Mouse (Mus musculus) heart, embryonic 11.5 days (tissue): ENCODE data around the gene Ucn. TPM values are rescaled to one million over a fixed set of nuclear protein-coding genes. Genes with fewer than 3 reads are reported as not detected.
A peak's percentile ranks its signal among the peaks of the same experiment; 100 is the strongest.

Experiments
- ATAC-seq: fragments of 200-750 bp; cut with Nextera tagmentation; replicated peaks from 2 replicates; pipeline ENCODE4 v1.8.0; 2017; ENCODE audit warnings: moderate library complexity; ENCODE audit not compliant: insufficient number of reproducible peaks, low FRiP score, low TSS enrichment
- H3K27ac ChIP-seq: fragments of 300-500 bp; sonication (generic); 2 replicates; pipeline ENCODE4 v1.5.1; 2014; ENCODE audit warnings: mild to moderate bottlenecking, low read depth, low read length
- H3K27me3 ChIP-seq: fragments of 300-500 bp; sonication (generic); 2 replicates; pipeline ENCODE4 v1.6.1; 2014; ENCODE audit warnings: mild to moderate bottlenecking, low read length, mixed read lengths; ENCODE audit not compliant: control insufficient read depth, insufficient read depth
- H3K36me3 ChIP-seq: fragments of 300-500 bp; sonication (generic); 2 replicates; pipeline ENCODE4 v1.6.1; 2014; ENCODE audit warnings: mild to moderate bottlenecking, low read length, moderate library complexity, mixed read lengths; ENCODE audit not compliant: control insufficient read depth, insufficient read depth
- H3K4me1 ChIP-seq: fragments of 300-500 bp; sonication (generic); 2 replicates; pipeline ENCODE4 v1.6.1; 2014; ENCODE audit warnings: low read length; ENCODE audit not compliant: control insufficient read depth, insufficient read depth
- H3K4me2 ChIP-seq: fragments of 300-500 bp; sonication (generic); 2 replicates; pipeline ENCODE4 v1.6.1; 2014; ENCODE audit warnings: mild to moderate bottlenecking, moderate library complexity
- H3K4me3 ChIP-seq: fragments of 300-500 bp; sonication (generic); 2 replicates; pipeline ENCODE4 v1.5.1; 2014; ENCODE audit warnings: low read depth, low read length
- H3K9ac ChIP-seq: fragments of 300-500 bp; sonication (generic); 2 replicates; pipeline ENCODE4 v1.6.1; 2014; ENCODE audit warnings: mild to moderate bottlenecking, low read depth, low read length, moderate library complexity
- H3K9me3 ChIP-seq: fragments of 300-500 bp; sonication (generic); replicated peaks from 2 replicates; pipeline ENCODE4 v1.6.1; 2016; ENCODE audit warnings: low read length; ENCODE audit not compliant: control insufficient read depth
- WGBS: fragments of 180-500 bp; shearing (Covaris S2); extraction: QIAGEN DNeasy Blood & Tissue Kit; methylation state at CpG from one replicate; pipeline ENCODE4 v1.1.7; 2014; ENCODE audit not compliant: insufficient replicate concordance; 5-methylcytosine and 5-hydroxymethylcytosine counted together
- polyA plus RNA-seq: library from polyadenylated mRNA; unstranded; fragments of >200 nt; fragmentation: Nextera tagmentation; extraction: Ambion mirVana; gene quantifications from 2 replicates; pipeline ENCODE4 v1.2.1, GENCODE M21; 2014

The Ucn gene
- polyA plus RNA-seq, 1 experiment from 2014 or later, result not detected

DNA sequence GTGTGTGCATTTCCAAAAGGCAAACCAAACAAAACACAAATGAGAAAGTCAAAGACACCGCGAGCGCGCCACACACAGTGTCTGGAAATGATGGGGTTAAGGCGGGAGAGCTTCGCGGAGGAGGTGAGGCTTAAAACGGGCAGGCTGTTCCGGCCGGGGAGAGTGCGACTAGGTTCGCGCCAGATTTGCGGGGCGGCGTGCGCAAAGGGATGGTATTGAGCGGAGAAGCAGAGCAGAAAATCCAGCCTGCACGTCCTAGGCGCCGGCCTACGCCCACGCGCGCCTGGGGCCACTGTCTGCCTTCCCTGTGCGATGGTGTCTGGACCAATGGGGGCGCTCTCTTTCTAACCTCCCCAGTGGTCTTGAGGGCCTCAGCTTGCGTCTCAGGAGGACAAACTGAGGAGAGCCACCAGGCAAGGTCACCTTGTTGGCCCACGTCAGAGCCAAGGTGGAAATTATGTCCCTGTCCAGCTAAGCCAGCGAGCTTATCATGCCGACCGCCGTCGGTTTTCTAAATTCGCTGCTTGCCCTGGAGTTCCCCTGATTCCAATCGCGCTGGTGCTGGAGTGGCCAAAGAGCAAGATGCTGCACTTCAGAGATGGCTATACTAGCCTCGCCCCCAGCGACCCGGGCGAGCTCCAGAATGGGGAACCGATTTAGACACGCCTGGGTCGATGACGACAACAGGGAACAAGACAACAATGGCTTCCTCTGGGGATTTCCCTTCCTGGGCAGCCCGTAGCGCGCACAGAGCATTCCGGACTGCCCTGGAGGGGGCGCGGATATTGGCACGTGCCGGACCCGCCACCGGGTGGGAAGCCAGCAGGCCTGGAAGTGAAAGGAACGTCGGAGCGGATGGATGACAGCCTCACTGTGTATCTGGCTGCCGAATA, 43.6 kb downstream of the Ucn start:
- Histone ChIP-seq H3K4me1 (peaks cover 15% of the 10 kb centered on the region), H3K9me3 (no peaks in the 10 kb centered on the region), H3K4me3 (peak overlapping the region; percentile 33), H3K27ac (no peak overlapping the region), H3K9ac (peak overlapping the region; percentile 39; the same call in 1 of the 2 replicates), H3K36me3 (no peaks in the 10 kb centered on the region), H3K27me3 (peaks cover 70% of the 10 kb centered on the region), H3K4me2 (peak overlapping the region; percentile 66)
- 0 out of 2 replicates have a peak, but pooled peaks have one; percentile 27 for ATAC-seq
- under 1% methylated on average over 59 of the region's 59 CpGs for WGBS

DNA sequence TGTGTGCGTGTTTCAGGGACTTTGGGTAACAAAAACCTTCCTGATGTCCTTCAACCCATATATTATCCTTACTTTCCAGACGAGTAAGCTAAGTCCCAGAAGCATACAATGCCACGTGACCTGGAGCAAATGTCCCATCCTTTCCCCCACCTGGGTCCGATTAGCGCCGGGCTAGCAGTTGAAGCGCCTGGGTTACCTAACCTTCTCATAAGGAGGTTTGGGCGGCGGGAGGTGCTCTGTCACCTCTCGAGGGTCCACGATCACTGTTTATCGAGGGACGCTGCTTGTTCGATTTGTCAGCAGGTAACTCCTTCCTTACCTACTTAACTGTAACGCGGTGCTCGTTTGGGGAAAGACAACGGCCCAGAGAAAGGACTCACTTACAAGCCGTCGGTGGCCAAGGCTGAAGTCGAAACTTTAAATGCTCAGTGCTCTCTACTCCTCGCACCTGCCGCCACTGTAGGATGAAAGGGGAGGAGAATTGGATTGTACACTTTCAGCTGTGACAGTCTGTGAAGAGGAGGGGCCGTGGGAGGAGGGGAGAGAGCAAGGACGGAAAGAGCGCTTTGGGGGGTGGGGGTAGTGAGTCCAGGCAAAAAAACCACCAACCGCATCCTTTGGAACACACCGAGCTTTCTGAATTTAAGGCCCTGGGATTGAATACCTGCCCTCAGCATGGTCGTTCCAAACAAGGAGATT, 44.4 kb downstream of the Ucn start:
- Histone ChIP-seq H3K9me3 (no peaks in the 10 kb centered on the region), H3K4me1 (peaks cover 15% of the 10 kb centered on the region), H3K27me3 (peaks cover 77% of the 10 kb centered on the region), H3K4me2 (peak overlapping the region; percentile 66), H3K9ac (no peak overlapping the region), H3K4me3 (peak overlapping the region; percentile 33), H3K27ac (no peak overlapping the region), H3K36me3 (no peaks in the 10 kb centered on the region)
- no peak for ATAC-seq
- WGBS, result 1% methylated on average over 29 of the region's 29 CpGs

- ATAC-seq, result no peak
- WGBS, result under 1% methylated on average over 41 of the region's 54 CpGs
- no peaks in the 10 kb centered on the region for H3K36me3 ChIP-seq
Observed at GRCm38 (mm10) chr5:31093151-31094041, 45.2 kb downstream of the Ucn start.

GRCm38 (mm10) chr5:31092231-31092975, 46.2 kb downstream of the Ucn start:
- 3% methylated on average over 44 of the region's 53 CpGs for WGBS
- H3K4me2 ChIP-seq, result peak overlapping the region; percentile 69
- H3K4me3 ChIP-seq, result peak overlapping the region; percentile 44
- H3K4me1 ChIP-seq, result peaks cover 15% of the 10 kb centered on the region
- no peaks in the 10 kb centered on the region for H3K36me3 ChIP-seq
- H3K9me3 ChIP-seq, result no peaks in the 10 kb centered on the region
- peaks cover 90% of the 10 kb centered on the region for H3K27me3 ChIP-seq
- no peak overlapping the region for H3K27ac ChIP-seq
- ATAC-seq, result no peak
- H3K9ac ChIP-seq, result peak overlapping the region; percentile 28; the same call in 1 of the 2 replicates

More at GRCm38 (mm10) chr5:31093151-31094041, 45.2 kb downstream of the Ucn start:
- Histone ChIP-seq H3K4me3 (peak overlapping the region; percentile 44), H3K9ac (no peak overlapping the region; the same call in 1 of the 2 replicates), H3K27ac (no peak overlapping the region), H3K4me1 (peaks cover 15% of the 10 kb centered on the region), H3K4me2 (peak overlapping the region; percentile 69), H3K27me3 (peaks cover 83% of the 10 kb centered on the region), H3K9me3 (no peaks in the 10 kb centered on the region)

Other genes with a start within 250 kb of the Ucn start
- 445 and 470 TPM in 2 replicates for gene Ost4, start 231.0 kb downstream of the Ucn start, polyA plus RNA-seq
- gene Emilin1, start 225.4 kb downstream of the Ucn start, polyA plus RNA-seq, result 90.5 and 123 TPM in 2 replicates
- 10.1 and 11.3 TPM in 2 replicates for gene Khk, start 217.4 kb downstream of the Ucn start, polyA plus RNA-seq
- 4.4 and 5.4 TPM in 2 replicates for gene Cgref1, start 193.2 kb downstream of the Ucn start, polyA plus RNA-seq
- 69.1 and 70.2 TPM in 2 replicates for gene Preb, start 178.5 kb downstream of the Ucn start, polyA plus RNA-seq
- gene Tcf23, start 170.2 kb downstream of the Ucn start, polyA plus RNA-seq, result 0.04 and 0.15 TPM in 2 replicates
- gene Atraid, start 90.5 kb downstream of the Ucn start, polyA plus RNA-seq, result 96.8 and 101 TPM in 2 replicates
- 5.4 and 7.1 TPM in 2 replicates for gene Slc5a6, start 89.9 kb downstream of the Ucn start, polyA plus RNA-seq
- gene Cad, start 84.0 kb downstream of the Ucn start, polyA plus RNA-seq, result 22.9 and 23.1 TPM in 2 replicates
- not detected in 2 replicates for gene Dnajc5g, start 32.5 kb downstream of the Ucn start, polyA plus RNA-seq
- gene Slc30a3, start 30.6 kb downstream of the Ucn start, polyA plus RNA-seq, result 0.47 and 0.48 TPM in 2 replicates
- gene Trim54, start 22.1 kb downstream of the Ucn start, polyA plus RNA-seq, result 13.9 and 16.7 TPM in 2 replicates
- gene Mpv17, start 15.4 kb upstream of the Ucn start, polyA plus RNA-seq, result 78.1 and 82.1 TPM in 2 replicates
- gene Gm29609, start 41.1 kb upstream of the Ucn start, polyA plus RNA-seq, result 0.76 and 1.2 TPM in 2 replicates
- 48.2 and 50.8 TPM in 2 replicates for gene Gtf3c2, start 41.3 kb upstream of the Ucn start, polyA plus RNA-seq
- 115 and 122 TPM in 2 replicates for gene Snx17, start 54.4 kb upstream of the Ucn start, polyA plus RNA-seq
- gene Eif2b4, start 54.6 kb upstream of the Ucn start, polyA plus RNA-seq, result 56.7 and 58.6 TPM in 2 replicates
- gene Zfp513, start 63.5 kb upstream of the Ucn start, polyA plus RNA-seq, result 4.8 and 5.0 TPM in 2 replicates
- gene Ppm1g, start 81.9 kb upstream of the Ucn start, polyA plus RNA-seq, result 103 and 116 TPM in 2 replicates
- gene Nrbp1, start 102.0 kb upstream of the Ucn start, polyA plus RNA-seq, result 124 and 141 TPM in 2 replicates
- 0.53 and 0.59 TPM in 2 replicates for gene Gm9970, start 102.4 kb upstream of the Ucn start, polyA plus RNA-seq
- gene Krtcap3, start 112.9 kb upstream of the Ucn start, polyA plus RNA-seq, result 7.1 and 7.7 TPM in 2 replicates
- gene Ift172, start 152.3 kb upstream of the Ucn start, polyA plus RNA-seq, result 22.7 and 30.7 TPM in 2 replicates
- gene Fndc4, start 157.3 kb upstream of the Ucn start, polyA plus RNA-seq, result 22.3 and 28.5 TPM in 2 replicates
- 0.51 and 0.60 TPM in 2 replicates for gene Gckr, start 158.6 kb upstream of the Ucn start, polyA plus RNA-seq